Comparison of ENCODE assay signal across 11 mouse cellular contexts in genomic region chr13:56010416-56010815, GRCm38 (mm10).
DNase-seq lines count a peak whose midpoint lies in the region; ATAC-seq lines count a peak whose summit lies in the region.
"Had no signal": no experiment of that assay in that cellular context is flagged by ENCODE, and none has a peak within 500 bp of the region (broad histone marks: within the 10 kb centered on the region; RNA-seq: fewer than 3 reads in every experiment).

No protein-coding gene starts in this region.

- H3K9ac ChIP-seq in embryonic facial prominence, embryonic 12.5 days: no peak overlapping the region

- no peaks in the 10 kb centered on the region for H3K27me3 ChIP-seq in embryonic facial prominence, embryonic 12.5 days
- H3K27me3 ChIP-seq in limb, embryonic 10.5 days (ENCODE audit: low read depth, poor library complexity, severe bottlenecking): peaks cover 6% of the 10 kb centered on the region; the same call in 1 of the 2 replicates

- no peak for ATAC-seq in embryonic facial prominence, embryonic 12.5 days (ENCODE audit: insufficient number of reproducible peaks, insufficient read depth, low FRiP score, low TSS enrichment)

- peaks cover 13% of the 10 kb centered on the region for H3K4me1 ChIP-seq in embryonic facial prominence, embryonic 12.5 days
- H3K4me1 ChIP-seq in limb, embryonic 10.5 days: peaks cover 16% of the 10 kb centered on the region

- H3K36me3 ChIP-seq in embryonic facial prominence, embryonic 12.5 days: no peaks in the 10 kb centered on the region
- H3K36me3 ChIP-seq in limb, embryonic 10.5 days: no peaks in the 10 kb centered on the region

- no peak overlapping the region for H3K4me3 ChIP-seq in embryonic facial prominence, embryonic 12.5 days
- no peak overlapping the region for H3K4me3 ChIP-seq in limb, embryonic 10.5 days
- H3K4me3 ChIP-seq: left cerebral cortex, adult 2 months had no signal

- peak overlapping the region; percentile 7; the same call in 1 of the 2 replicates for H3K27ac ChIP-seq in embryonic facial prominence, embryonic 12.5 days
- H3K27ac ChIP-seq in limb, embryonic 10.5 days: 0 out of 2 replicates have a peak overlapping the region, but pooled peaks have one; percentile 11
- H3K27ac ChIP-seq: left cerebral cortex, adult 2 months had no signal

- H3K9me3 ChIP-seq in embryonic facial prominence, embryonic 12.5 days: no peaks in the 10 kb centered on the region
- no peaks in the 10 kb centered on the region for H3K9me3 ChIP-seq in limb, embryonic 10.5 days (replicated peaks)

- WGBS in embryonic facial prominence, embryonic 12.5 days: 40% methylated on average over 6 of the region's 6 CpGs
- WGBS in limb, embryonic 10.5 days: 47% methylated on average over 6 of the region's 6 CpGs

- H3K4me2 ChIP-seq in embryonic facial prominence, embryonic 12.5 days (replicated peaks): no peak overlapping the region

- peak; percentile 15 for DNase-seq in ovary, postnatal 36 days (ENCODE audit: low spot score)
- DNase-seq in ovary, postnatal 14 days (ENCODE audit: low spot score): no peak
- DNase-seq in limb, embryonic 10.5 days (ENCODE audit: low spot score): no peak
- peak; percentile 46 for DNase-seq in skeletal muscle tissue, adult 2 months (ENCODE audit: low read depth, low spot score)
- DNase-seq in spleen, postnatal 14 days (ENCODE audit: low spot score in 2 of 2): no peak
- no peak for DNase-seq in thymus, postnatal 36 days
- DNase-seq: cerebellum, adult 8-10 months; right cerebral cortex, postnatal 25 days; thymus, adult 2 months had no signal

Comparison
In these comparisons a context has a peak if more than half of its experiments do, and no peak if none do; other contexts are left out.
1. DNase-seq: peak in ovary, postnatal 36 days (single experiment) and skeletal muscle tissue, adult 2 months (single experiment); none in ovary, postnatal 14 days (single experiment), limb, embryonic 10.5 days (single experiment), spleen, postnatal 14 days (0 of 2) and thymus, postnatal 36 days (0 of 2).